Mouse (Mus musculus) hindbrain, embryonic 16.5 days (tissue): Measurements from ENCODE around the gene Mpzl2. TPM values are rescaled to one million over a fixed set of nuclear protein-coding genes. Genes with fewer than 3 reads are reported as not detected.

Source experiments
- ATAC-seq: fragments of 200-750 bp; cut with Nextera tagmentation; 2 replicates; pipeline ENCODE4 v1.8.0; 2017; ENCODE audit warnings: moderate TSS enrichment, moderate library complexity
- H3K27ac ChIP-seq: fragments of 300-500 bp; sonication (generic); 2 replicates; pipeline ENCODE4 v1.5.1; 2014; ENCODE audit warnings: low read depth, mild to moderate bottlenecking, control low read depth, low read length, moderate library complexity
- H3K27me3 ChIP-seq: fragments of 300-500 bp; sonication (generic); replicated peaks from 2 replicates; pipeline ENCODE4 v1.6.1; 2014; ENCODE audit warnings: low read length; ENCODE audit not compliant: control insufficient read depth, insufficient read depth
- H3K36me3 ChIP-seq: fragments of 300-500 bp; sonication (generic); 2 replicates; pipeline ENCODE4 v1.6.1; 2014; ENCODE audit warnings: mild to moderate bottlenecking, low read length, moderate library complexity, mixed read lengths; ENCODE audit not compliant: control insufficient read depth, insufficient read depth
- H3K4me1 ChIP-seq: fragments of 300-500 bp; sonication (generic); 2 replicates; pipeline ENCODE4 v1.6.1; 2014; ENCODE audit warnings: low read depth, low read length; ENCODE audit not compliant: control insufficient read depth, insufficient read depth
- H3K4me2 ChIP-seq: fragments of 300-500 bp; sonication (generic); 2 replicates; pipeline ENCODE4 v1.6.1; 2014; ENCODE audit warnings: mild to moderate bottlenecking, low read length, control low read depth, moderate library complexity
- H3K4me3 ChIP-seq: fragments of 300-500 bp; sonication (generic); 2 replicates; pipeline ENCODE4 v1.5.1; 2014; ENCODE audit warnings: mild to moderate bottlenecking, low read length, control low read depth, moderate library complexity
- H3K9ac ChIP-seq: fragments of 300-500 bp; sonication (generic); 2 replicates; pipeline ENCODE4 v1.6.1; 2014; ENCODE audit warnings: low read depth, mild to moderate bottlenecking, control low read depth, low read length, moderate library complexity
- H3K9me3 ChIP-seq: fragments of 300-500 bp; sonication (generic); 2 replicates; pipeline ENCODE4 v1.6.1; 2014; ENCODE audit warnings: mild to moderate bottlenecking, low read length, moderate library complexity; ENCODE audit not compliant: control insufficient read depth
- WGBS: fragments of 180-500 bp; shearing (Covaris S2); extraction: QIAGEN DNeasy Blood & Tissue Kit; methylation state at CpG from one replicate; pipeline ENCODE4 v1.1.7; 2014; 5-methylcytosine and 5-hydroxymethylcytosine counted together
- polyA plus RNA-seq: library from polyadenylated mRNA; unstranded; fragments of >200 nt; fragmentation: Nextera tagmentation; extraction: Ambion mirVana; gene quantifications from 2 replicates; pipeline ENCODE4 v1.2.1, GENCODE M21; 2015

Gene Mpzl2
- polyA plus RNA-seq, 1 experiment from 2014 or later: 2.5 TPM

DNA sequence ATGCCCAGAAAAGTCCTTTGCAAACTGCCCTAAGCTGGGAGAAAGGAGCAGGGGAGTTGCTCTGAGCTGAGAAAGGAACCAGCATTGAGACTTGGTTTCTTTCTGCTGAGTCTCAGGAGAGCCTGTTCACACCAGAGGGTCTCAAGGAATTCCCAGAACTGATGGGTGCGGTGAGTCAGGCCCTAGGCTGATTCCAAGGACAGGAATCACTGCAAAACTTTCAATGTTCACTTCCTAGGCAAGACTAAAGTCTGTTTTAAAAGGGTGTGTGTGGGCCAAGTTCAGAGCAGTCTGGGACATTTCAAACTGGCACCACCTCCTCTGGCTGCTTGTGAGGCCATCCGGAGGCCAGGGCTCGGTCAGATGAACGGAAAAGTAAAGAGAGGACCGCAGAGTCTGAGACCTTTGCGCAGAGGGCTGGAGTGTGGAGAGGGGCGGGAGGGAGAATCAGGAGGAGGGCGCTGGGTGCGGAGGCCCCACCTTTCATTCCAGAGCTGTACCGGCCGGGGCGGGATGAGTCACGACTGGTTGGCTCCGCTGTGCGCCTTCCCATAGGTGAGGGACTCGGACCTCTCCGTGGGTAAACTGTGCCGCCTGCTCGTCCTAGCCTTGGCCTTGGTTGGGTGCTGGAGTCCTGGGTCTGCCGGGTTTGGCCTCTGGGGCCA is 2.6 kb downstream of the Mpzl2 start:
- H3K9ac ChIP-seq: no peak overlapping the region
- no peak for ATAC-seq
- H3K4me3 ChIP-seq: no peak overlapping the region; the same call in 1 of the 2 replicates
- no peaks in the 10 kb centered on the region for H3K4me1 ChIP-seq
- no peaks in the 10 kb centered on the region for H3K36me3 ChIP-seq
- peaks cover 41% of the 10 kb centered on the region for H3K27me3 ChIP-seq
- no peak overlapping the region for H3K27ac ChIP-seq
- no peak overlapping the region for H3K4me2 ChIP-seq
- no peaks in the 10 kb centered on the region for H3K9me3 ChIP-seq
- WGBS: 2% methylated on average over 20 of the region's 20 CpGs

DNA sequence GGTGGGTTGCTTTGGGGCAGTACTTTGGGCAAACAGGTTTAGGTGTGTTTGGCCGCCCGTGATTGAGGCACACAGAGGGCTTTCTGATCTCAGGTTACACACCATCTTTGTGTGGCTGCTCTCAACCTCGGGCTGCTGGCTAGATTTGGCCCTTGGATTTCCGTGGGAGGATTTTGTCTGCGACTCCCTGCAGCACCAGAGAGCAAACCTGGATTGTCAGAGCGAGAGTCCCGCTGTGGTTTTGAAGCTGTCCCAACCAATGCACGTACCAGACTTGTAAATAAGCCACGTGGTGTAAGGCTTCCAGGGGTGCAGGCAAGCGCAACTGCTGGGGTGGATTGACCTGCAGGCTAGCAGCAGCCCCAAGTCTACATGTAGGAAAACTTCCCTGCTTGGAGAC is 3.3 kb downstream of the Mpzl2 start:
- H3K9ac ChIP-seq: no peak overlapping the region
- no peaks in the 10 kb centered on the region for H3K36me3 ChIP-seq
- H3K27me3 ChIP-seq: peaks cover 41% of the 10 kb centered on the region
- no peak overlapping the region for H3K27ac ChIP-seq
- no peak for ATAC-seq
- H3K9me3 ChIP-seq: no peaks in the 10 kb centered on the region
- no peaks in the 10 kb centered on the region for H3K4me1 ChIP-seq
- H3K4me3 ChIP-seq: no peak overlapping the region
- no peak overlapping the region for H3K4me2 ChIP-seq
- WGBS: under 1% methylated on average over 10 of the region's 10 CpGs

- ATAC-seq: no peak
- Histone ChIP-seq H3K9me3 (no peaks in the 10 kb centered on the region), H3K27ac (no peak overlapping the region), H3K4me1 (no peaks in the 10 kb centered on the region), H3K9ac (no peak overlapping the region), H3K4me2 (no peak overlapping the region), H3K27me3 (peaks cover 26% of the 10 kb centered on the region), H3K36me3 (no peaks in the 10 kb centered on the region), H3K4me3 (no peak overlapping the region)
- WGBS: 90% methylated on average over 16 of the region's 16 CpGs
These were observed 7.4 kb downstream of the Mpzl2 start for GRCm38 (mm10) chr9:45046973-45047372.

GRCm38 (mm10) chr9:45048511-45048910 is 8.9 kb downstream of the Mpzl2 start:
- 27% methylated on average over 4 of the region's 4 CpGs for WGBS
- no peak for ATAC-seq

GRCm38 (mm10) chr9:45049731-45050130 is 10.1 kb downstream of the Mpzl2 start:
- Histone ChIP-seq H3K36me3 (no peaks in the 10 kb centered on the region), H3K4me1 (peaks cover 2% of the 10 kb centered on the region; the same call in 1 of the 2 replicates), H3K9ac (no peak overlapping the region), H3K4me2 (no peak overlapping the region), H3K27ac (no peak overlapping the region), H3K4me3 (no peak overlapping the region), H3K9me3 (no peaks in the 10 kb centered on the region), H3K27me3 (peaks cover 15% of the 10 kb centered on the region)
- 90% methylated on average over 1 of the region's 1 CpGs for WGBS
- no peak for ATAC-seq

More at GRCm38 (mm10) chr9:45048511-45048910, 8.9 kb downstream of the Mpzl2 start:
- no peak overlapping the region for H3K9ac ChIP-seq
- H3K4me3 ChIP-seq: no peak overlapping the region
- H3K4me2 ChIP-seq: no peak overlapping the region
- peaks cover 23% of the 10 kb centered on the region for H3K27me3 ChIP-seq
- H3K9me3 ChIP-seq: no peaks in the 10 kb centered on the region
- no peaks in the 10 kb centered on the region for H3K4me1 ChIP-seq
- H3K27ac ChIP-seq: no peak overlapping the region
- no peaks in the 10 kb centered on the region for H3K36me3 ChIP-seq

- Histone ChIP-seq H3K9ac (no peak overlapping the region), H3K27ac (no peak overlapping the region), H3K4me3 (no peak overlapping the region), H3K9me3 (no peaks in the 10 kb centered on the region), H3K4me2 (no peak overlapping the region), H3K4me1 (peaks cover 2% of the 10 kb centered on the region; the same call in 1 of the 2 replicates), H3K36me3 (no peaks in the 10 kb centered on the region), H3K27me3 (peaks cover 15% of the 10 kb centered on the region)
- ATAC-seq: no peak
- 84% methylated on average over 2 of the region's 2 CpGs for WGBS
These were observed 10.7 kb downstream of the Mpzl2 start for GRCm38 (mm10) chr9:45050301-45050700.

DNA sequence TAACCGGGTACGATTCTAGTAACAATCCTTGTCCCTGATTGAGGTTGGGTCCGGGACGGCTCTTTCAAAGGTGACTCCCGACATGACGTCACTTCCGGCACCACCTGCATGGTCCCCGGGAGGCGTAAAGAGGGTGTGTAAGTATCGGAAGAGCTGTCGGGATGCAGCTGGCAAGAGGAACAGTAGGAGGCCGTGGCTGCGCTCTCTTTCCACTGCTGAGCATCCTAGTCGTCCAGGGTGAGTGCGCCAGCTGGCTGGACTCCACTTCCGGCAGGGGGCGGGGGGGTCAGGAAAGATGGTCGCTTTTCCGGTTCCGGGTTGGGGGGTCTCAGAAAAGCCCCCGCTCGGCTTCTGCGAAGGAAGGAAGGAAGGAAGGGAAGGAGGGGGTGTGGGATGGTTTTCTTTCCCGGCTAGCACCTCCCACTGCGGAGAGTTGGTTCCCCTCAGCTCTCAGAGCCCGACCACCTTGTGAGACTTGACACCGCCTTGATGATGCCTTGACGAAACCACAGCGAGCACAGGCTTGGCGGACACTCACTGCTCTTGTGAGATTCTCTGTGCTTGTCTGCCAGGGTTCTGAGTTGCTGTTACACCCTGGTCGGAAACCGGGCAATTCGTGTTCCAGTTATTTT is 15.6 kb downstream of the Mpzl2 start, which contains the start of gene Mpzl3:
Mpzl3 (plus strand) TSS at position 105 of the 632 bp plus-strand sequence.
- ATAC-seq: peak; percentile 99

DNA sequence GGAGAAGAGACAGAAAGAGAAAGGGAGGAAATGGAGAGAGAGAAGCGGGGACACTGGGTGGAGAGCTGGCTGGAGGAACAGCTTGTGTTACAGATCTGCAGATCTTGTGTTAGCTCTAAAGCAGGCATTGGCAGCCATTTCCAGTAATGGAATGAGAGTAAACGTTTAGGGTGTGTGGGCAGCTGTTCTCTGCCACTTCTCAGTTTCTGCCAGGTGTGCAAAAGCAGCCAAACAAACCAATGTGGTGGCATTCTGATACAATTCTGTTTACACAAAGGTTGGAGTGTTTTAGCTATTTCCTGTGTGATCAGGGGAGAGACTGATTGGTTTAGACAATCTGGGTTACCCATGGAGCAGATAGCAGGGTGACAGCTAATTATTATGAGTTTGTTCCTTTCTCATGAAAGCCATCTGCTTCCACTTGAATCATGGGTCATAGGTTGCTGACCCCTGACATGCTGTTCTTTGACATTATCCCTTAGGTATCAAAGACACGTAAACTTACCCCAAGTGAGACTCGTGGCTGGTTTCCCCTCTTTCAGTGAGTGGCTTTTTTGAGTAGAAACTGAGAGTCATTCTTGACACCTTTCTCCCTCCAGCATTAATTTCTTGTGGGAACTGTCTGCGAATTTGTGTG is 18.8 kb downstream of the Mpzl2 start:
- Histone ChIP-seq H3K27ac (no peak overlapping the region), H3K4me2 (no peak overlapping the region), H3K4me3 (no peak overlapping the region), H3K27me3 (peaks cover 12% of the 10 kb centered on the region), H3K36me3 (no peaks in the 10 kb centered on the region), H3K9me3 (no peaks in the 10 kb centered on the region), H3K9ac (no peak overlapping the region), H3K4me1 (peaks cover 2% of the 10 kb centered on the region; the same call in 1 of the 2 replicates)
- WGBS: 61% methylated on average over 5 of the region's 5 CpGs
- no peak for ATAC-seq

More for the DNA sequence above, 15.6 kb downstream of the Mpzl2 start, which contains the start of gene Mpzl3:
- Histone ChIP-seq H3K9me3 (no peaks in the 10 kb centered on the region), H3K4me3 (peak within 1 kb of the TSS; percentile 78), H3K4me2 (peak within 1 kb of the TSS; percentile 61), H3K9ac (peak within 1 kb of the TSS; percentile 73), H3K36me3 (no peaks in the 10 kb centered on the region), H3K4me1 (peaks cover 2% of the 10 kb centered on the region; the same call in 1 of the 2 replicates), H3K27me3 (peaks cover 25% of the 10 kb centered on the region), H3K27ac (peak within 1 kb of the TSS; percentile 99)
- WGBS: under 1% methylated on average over 31 of the region's 33 CpGs

GRCm38 (mm10) chr9:45060151-45060550 is 20.6 kb downstream of the Mpzl2 start:
- Histone ChIP-seq H3K4me3 (no peak overlapping the region), H3K27me3 (peaks cover 12% of the 10 kb centered on the region), H3K4me2 (no peak overlapping the region), H3K4me1 (no peaks in the 10 kb centered on the region), H3K27ac (no peak overlapping the region), H3K9me3 (no peaks in the 10 kb centered on the region), H3K36me3 (no peaks in the 10 kb centered on the region), H3K9ac (no peak overlapping the region)
- WGBS: 55% methylated on average over 7 of the region's 7 CpGs
- ATAC-seq: no peak
